Mouse (Mus musculus) layer of hippocampus, postnatal 25 days (tissue): Measurements from ENCODE around the gene Cyp4b1. TPM values are rescaled to one million over a fixed set of nuclear protein-coding genes. Genes with fewer than 3 reads are reported as not detected.

ENCODE experiments used
- total RNA-seq, 2 experiments: library from RNA; stranded (reverse); gene quantifications; 2 replicates each; pipeline ENCODE4 v1.2.3; 2021

The Cyp4b1 gene
- total RNA-seq, 2 experiments from 2014 or later: 0.87 to 1.4 TPM

Other genes starting within 250 kb of the Cyp4b1 start
- gene Cyp4a12b, start 236.1 kb downstream of the Cyp4b1 start, total RNA-seq: not detected
- gene Cyp4a30b, start 195.1 kb downstream of the Cyp4b1 start, total RNA-seq: not detected
- not detected for gene Cyp4a14, start 151.6 kb downstream of the Cyp4b1 start, total RNA-seq
- not detected for gene Cyp4a10, start 129.5 kb downstream of the Cyp4b1 start, total RNA-seq
- not detected for gene Cyp4a31, start 84.1 kb downstream of the Cyp4b1 start, total RNA-seq
- not detected for gene Cyp4a32, start 46.8 kb downstream of the Cyp4b1 start, total RNA-seq
- gene Efcab14, start 90.0 kb upstream of the Cyp4b1 start, total RNA-seq: 10 to 100 TPM; 49.8 to 50.8 TPM
- gene Tex38, start 133.3 kb upstream of the Cyp4b1 start, total RNA-seq: under 1 TPM; 0.59 to 0.80 TPM
- gene Atpaf1, start 137.1 kb upstream of the Cyp4b1 start, total RNA-seq: 10 to 100 TPM; 45.7 to 51.8 TPM
- gene Mob3c, start 180.4 kb upstream of the Cyp4b1 start, total RNA-seq: 1 to 10 TPM; 5.1 to 5.3 TPM
- 10 to 100 TPM; 39.5 to 53.9 TPM for gene Mknk1, start 191.5 kb upstream of the Cyp4b1 start, total RNA-seq
- under 1 TPM in 1 of 2 experiments, not detected in 1; 0.22 TPM for gene Kncn, start 236.7 kb upstream of the Cyp4b1 start, total RNA-seq
- gene 6430628N08Rik, start 242.9 kb upstream of the Cyp4b1 start, total RNA-seq: under 1 TPM in 1 of 2 experiments, not detected in 1; 0.22 TPM